Mouse (Mus musculus) forebrain, embryonic 11.5 days (tissue): ENCODE data around the gene Pip5k1b. TPM values are rescaled to one million over a fixed set of nuclear protein-coding genes. Genes with fewer than 3 reads are reported as not detected.

Experiments
- ATAC-seq: fragments of 200-750 bp; cut with Nextera tagmentation; replicated peaks from 2 replicates; pipeline ENCODE4 v1.8.0; 2017; ENCODE audit warnings: moderate TSS enrichment; ENCODE audit not compliant: low FRiP score
- DNase-seq: peaks from one replicate; pipeline ENCODE4 v3.0.0-alpha.2; 2017; ENCODE audit warnings: low spot score
- H3K27ac ChIP-seq: fragments of 300-500 bp; sonication (generic); 2 replicates; pipeline ENCODE4 v1.5.1; 2014; ENCODE audit warnings: low read depth, low read length
- H3K27me3 ChIP-seq: fragments of 300-500 bp; sonication (generic); 2 replicates; pipeline ENCODE4 v1.6.1; 2014; ENCODE audit warnings: mild to moderate bottlenecking, low read length, mixed read lengths; ENCODE audit not compliant: control insufficient read depth, insufficient read depth
- H3K36me3 ChIP-seq: fragments of 300-500 bp; sonication (generic); 2 replicates; pipeline ENCODE4 v1.6.1; 2014; ENCODE audit warnings: mild to moderate bottlenecking, low read length, moderate library complexity, mixed read lengths; ENCODE audit not compliant: control insufficient read depth, insufficient read depth
- H3K4me1 ChIP-seq: fragments of 300-500 bp; sonication (generic); replicated peaks from 2 replicates; pipeline ENCODE4 v1.6.1; 2014; ENCODE audit warnings: low read length, mixed read lengths; ENCODE audit not compliant: control insufficient read depth, insufficient read depth
- H3K4me2 ChIP-seq: fragments of 300-500 bp; sonication (generic); 2 replicates; pipeline ENCODE4 v1.6.1; 2014; ENCODE audit warnings: low read depth, mild to moderate bottlenecking, low read length, moderate library complexity, mixed read lengths; ENCODE audit not compliant: severe bottlenecking
- H3K4me3 ChIP-seq: fragments of 300-500 bp; sonication (generic); 2 replicates; pipeline ENCODE4 v1.5.1; 2014; ENCODE audit warnings: low read depth, low read length
- H3K9ac ChIP-seq: fragments of 300-500 bp; sonication (generic); 2 replicates; pipeline ENCODE4 v1.6.1; 2014; ENCODE audit warnings: low read length
- H3K9me3 ChIP-seq: fragments of 300-500 bp; sonication (generic); 2 replicates; pipeline ENCODE4 v1.6.1; 2016; ENCODE audit warnings: low read length, mixed read lengths; ENCODE audit not compliant: control insufficient read depth
- WGBS: fragments of 180-500 bp; shearing (Covaris S2); extraction: QIAGEN DNeasy Blood & Tissue Kit; methylation state at CpG from one replicate; pipeline ENCODE4 v1.1.7; 2014; 5-methylcytosine and 5-hydroxymethylcytosine counted together
- polyA plus RNA-seq: library from polyadenylated mRNA; unstranded; fragments of >200 nt; fragmentation: Nextera tagmentation; extraction: Ambion mirVana; gene quantifications from 2 replicates; pipeline ENCODE4 v1.2.1, GENCODE M21; 2014

Gene Pip5k1b
- polyA plus RNA-seq, 1 experiment from 2014 or later: 2.2 TPM

DNA sequence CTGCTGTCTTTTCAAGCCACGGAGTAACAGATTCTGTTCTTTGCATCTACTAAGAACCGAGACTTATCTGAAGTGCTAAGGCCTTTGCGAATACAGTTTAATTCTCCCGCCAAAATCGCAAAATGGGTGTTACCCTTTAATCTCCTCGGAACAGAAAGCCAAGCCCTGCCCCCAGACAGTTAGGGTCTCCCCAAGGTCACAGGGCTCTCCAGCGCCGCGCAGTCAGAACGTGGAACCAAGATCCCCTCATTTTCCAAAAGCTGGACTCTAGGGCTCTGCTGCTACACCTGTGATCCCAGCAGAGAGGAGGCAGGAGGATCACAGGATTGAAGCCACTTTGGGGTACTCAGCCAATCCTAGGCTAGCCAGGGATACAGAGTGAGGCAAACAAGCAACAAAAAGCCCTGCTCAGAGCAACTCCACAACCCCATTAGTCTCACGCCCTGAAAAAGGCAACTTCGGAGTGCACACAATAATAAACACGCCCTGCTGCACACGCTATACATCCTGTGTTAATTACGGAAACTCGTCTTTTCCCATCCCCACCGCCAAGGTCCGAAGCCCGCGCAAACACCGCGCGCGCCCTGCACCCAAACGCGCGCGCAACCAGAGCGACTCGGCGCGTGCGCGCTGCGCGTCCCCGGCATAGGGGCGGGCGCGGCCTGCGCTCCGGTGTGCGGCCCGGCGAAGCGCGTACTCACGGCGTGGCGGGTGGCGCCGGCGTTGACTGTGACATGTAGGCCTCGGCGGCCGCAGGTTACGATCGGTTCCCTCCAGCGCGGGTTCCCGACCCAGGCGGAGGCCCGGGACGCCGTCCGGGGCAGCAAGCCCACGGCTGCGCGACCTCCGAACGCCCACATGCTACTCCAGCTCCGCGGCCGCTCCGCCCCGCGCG, 275.7 kb downstream of the Pip5k1b start:
- Histone ChIP-seq H3K36me3 (no peaks in the 10 kb centered on the region; the same call in 1 of the 2 replicates), H3K27me3 (no peaks in the 10 kb centered on the region), H3K4me2 (peak overlapping the region; percentile 79), H3K27ac (peak overlapping the region; percentile 79), H3K9me3 (no peaks in the 10 kb centered on the region), H3K9ac (peak overlapping the region; percentile 81), H3K4me3 (peak overlapping the region; percentile 58), H3K4me1 (peaks cover 4% of the 10 kb centered on the region; the same call in 1 of the 2 replicates)
- ATAC-seq (peak; percentile 73), DNase-seq (peak; percentile 91)
- WGBS: under 1% methylated on average over 65 of the region's 78 CpGs

DNA sequence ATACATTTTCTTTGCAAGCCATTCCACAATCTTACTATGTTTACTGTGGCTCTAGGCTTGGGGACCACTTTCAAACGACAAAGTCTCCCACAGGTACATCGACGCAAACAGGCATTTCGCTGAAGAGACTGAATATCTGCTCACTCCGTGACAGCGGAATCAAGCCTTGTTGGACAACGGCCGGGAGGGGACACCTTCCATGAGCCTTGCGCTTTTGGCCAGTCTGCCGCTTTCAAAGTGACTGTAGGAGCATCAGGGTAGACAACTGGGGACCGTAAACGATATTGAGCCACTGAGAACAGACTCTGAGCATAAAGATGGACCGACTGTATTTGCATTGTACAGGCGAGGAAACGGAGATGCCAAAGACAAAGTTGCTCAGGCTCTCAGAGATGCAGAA, 276.8 kb downstream of the Pip5k1b start:
- DNase-seq: no peak
- Histone ChIP-seq H3K4me3 (no peak overlapping the region; the same call in 1 of the 2 replicates), H3K9ac (no peak overlapping the region; the same call in 1 of the 2 replicates), H3K4me2 (peak overlapping the region; percentile 79), H3K36me3 (no peaks in the 10 kb centered on the region; the same call in 1 of the 2 replicates), H3K27ac (no peak overlapping the region), H3K9me3 (no peaks in the 10 kb centered on the region), H3K4me1 (peaks cover 4% of the 10 kb centered on the region; the same call in 1 of the 2 replicates), H3K27me3 (no peaks in the 10 kb centered on the region)
- 91% methylated on average over 15 of the region's 15 CpGs for WGBS
- ATAC-seq: no peak

DNA sequence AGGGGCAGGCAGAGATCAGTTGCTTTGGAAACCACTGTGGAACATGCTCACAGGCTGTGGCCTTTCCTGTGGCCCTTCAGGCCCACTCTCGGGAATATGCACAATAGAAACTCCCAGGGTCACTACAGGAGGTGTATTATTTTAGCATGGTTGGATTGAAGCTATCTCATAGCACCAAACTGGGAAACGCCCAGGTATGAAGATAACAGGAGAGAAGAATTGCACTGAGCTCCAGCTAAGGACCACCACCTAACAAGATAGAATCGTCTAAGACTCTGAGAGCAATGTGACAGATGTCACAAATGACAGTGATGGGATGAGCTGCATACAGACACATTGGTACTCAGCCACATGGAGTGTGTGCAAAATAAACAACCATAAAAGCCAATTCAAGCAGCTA, 281.4 kb downstream of the Pip5k1b start:
- WGBS: 66% methylated on average over 3 of the region's 3 CpGs
- H3K4me2 ChIP-seq: no peak overlapping the region
- DNase-seq: no peak
- no peak overlapping the region for H3K27ac ChIP-seq
- no peak overlapping the region for H3K4me3 ChIP-seq
- H3K4me1 ChIP-seq: peaks cover 6% of the 10 kb centered on the region; the same call in 1 of the 2 replicates
- no peaks in the 10 kb centered on the region for H3K9me3 ChIP-seq
- ATAC-seq: no peak
- no peak overlapping the region for H3K9ac ChIP-seq
- H3K36me3 ChIP-seq: no peaks in the 10 kb centered on the region; the same call in 1 of the 2 replicates
- no peaks in the 10 kb centered on the region for H3K27me3 ChIP-seq

DNA sequence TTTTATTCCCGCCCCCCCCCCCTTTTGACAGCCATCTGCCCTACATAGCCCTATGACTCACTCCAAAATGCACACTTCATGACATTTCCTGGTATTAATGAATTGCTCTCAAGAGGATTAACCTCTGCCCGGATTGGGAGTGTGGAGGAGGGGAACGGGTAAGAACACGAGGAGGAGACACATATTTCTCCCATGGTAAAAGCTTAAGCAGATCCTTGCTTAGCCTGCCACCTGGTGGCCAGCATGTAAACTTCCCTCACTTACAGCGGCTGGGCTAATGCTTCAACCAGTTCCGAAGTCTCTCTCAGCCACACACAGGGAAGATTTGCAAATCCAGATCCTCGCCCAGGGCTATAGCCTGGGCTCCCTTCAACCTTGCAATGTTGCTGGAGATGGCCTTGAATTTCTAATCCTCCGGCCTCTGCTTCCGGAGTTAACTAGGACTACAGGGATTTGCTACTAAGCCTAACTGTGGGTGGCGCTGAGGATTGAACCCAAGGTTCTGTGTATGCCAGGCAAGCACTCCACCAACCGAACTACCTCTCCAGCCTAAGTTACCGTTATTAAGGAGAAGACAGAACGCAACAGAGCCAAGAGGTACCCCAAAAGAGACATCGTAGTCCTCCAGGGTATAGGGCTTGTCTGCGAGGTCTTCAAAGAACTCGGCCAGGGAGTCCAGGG, 283.8 kb downstream of the Pip5k1b start:
- DNase-seq (peak; percentile 91), ATAC-seq (peak; percentile 76)
- H3K4me3 ChIP-seq: no peak overlapping the region
- no peaks in the 10 kb centered on the region; the same call in 1 of the 2 replicates for H3K36me3 ChIP-seq
- peaks cover 17% of the 10 kb centered on the region for H3K4me1 ChIP-seq
- no peak overlapping the region for H3K9ac ChIP-seq
- 45% methylated on average over 16 of the region's 16 CpGs for WGBS
- H3K27ac ChIP-seq: no peak overlapping the region
- H3K4me2 ChIP-seq: peak overlapping the region; percentile 1; the same call in 1 of the 2 replicates
- H3K9me3 ChIP-seq: no peaks in the 10 kb centered on the region
- no peaks in the 10 kb centered on the region for H3K27me3 ChIP-seq

DNA sequence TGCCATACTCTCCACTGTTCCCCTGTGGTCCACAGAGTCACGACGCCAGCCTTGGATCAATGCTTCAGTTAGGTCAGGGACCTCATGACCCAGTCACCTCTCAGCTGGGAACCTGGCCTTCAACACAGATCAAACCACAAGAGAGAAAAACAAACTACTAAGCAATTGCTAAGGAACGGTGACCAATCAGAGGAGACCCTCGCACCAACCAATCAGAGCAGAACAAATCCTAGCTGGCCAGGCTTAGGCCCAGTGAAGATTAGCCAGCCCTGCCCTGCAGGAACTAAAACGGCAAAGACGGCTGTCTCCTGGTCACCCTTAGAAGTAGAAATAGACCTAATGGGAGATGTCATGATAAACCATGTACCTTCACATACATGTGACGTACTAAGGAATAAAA, 284.3 kb downstream of the Pip5k1b start:
- ATAC-seq (peak; percentile 58), DNase-seq (no peak)
- Histone ChIP-seq H3K27ac (no peak overlapping the region), H3K27me3 (no peaks in the 10 kb centered on the region), H3K4me1 (peaks cover 17% of the 10 kb centered on the region), H3K4me3 (no peak overlapping the region), H3K9ac (no peak overlapping the region), H3K36me3 (no peaks in the 10 kb centered on the region; the same call in 1 of the 2 replicates), H3K9me3 (no peaks in the 10 kb centered on the region), H3K4me2 (peak overlapping the region; percentile 1; the same call in 1 of the 2 replicates)
- 33% methylated on average over 7 of the region's 7 CpGs for WGBS

DNA sequence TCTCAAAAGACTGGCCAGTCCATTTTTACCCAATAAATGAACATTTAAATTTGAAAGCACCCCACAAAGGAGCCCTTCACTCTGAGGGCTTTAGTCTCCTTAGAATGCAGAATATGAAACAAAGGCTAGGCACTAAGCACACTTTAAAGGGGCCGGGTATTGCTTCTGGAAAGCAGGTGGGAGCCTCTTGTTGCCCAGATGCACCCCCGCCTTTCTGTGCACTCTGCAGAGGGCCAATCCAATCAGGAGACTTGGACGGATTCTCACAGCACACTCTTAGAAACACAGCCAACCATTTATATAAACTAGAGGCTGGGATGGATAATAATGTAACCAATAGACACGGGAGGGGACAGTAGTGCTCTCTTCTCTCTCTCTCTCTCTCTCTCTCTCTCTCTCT, 287.1 kb downstream of the Pip5k1b start:
- H3K36me3 ChIP-seq: no peaks in the 10 kb centered on the region; the same call in 1 of the 2 replicates
- whole genome bisulfite sequencing: 20% methylated on average over 4 of the region's 4 CpGs
- H3K9me3 ChIP-seq: no peaks in the 10 kb centered on the region
- H3K4me1 ChIP-seq: peaks cover 17% of the 10 kb centered on the region
- ATAC-seq (peak; percentile 72), DNase-seq (no peak)
- no peaks in the 10 kb centered on the region for H3K27me3 ChIP-seq
- 0 out of 2 replicates have a peak overlapping the region, but pooled peaks have one; percentile 8 for H3K4me2 ChIP-seq
- H3K9ac ChIP-seq: peak overlapping the region; percentile 29; the same call in 1 of the 2 replicates
- no peak overlapping the region for H3K4me3 ChIP-seq
- peak overlapping the region; percentile 83 for H3K27ac ChIP-seq

DNA sequence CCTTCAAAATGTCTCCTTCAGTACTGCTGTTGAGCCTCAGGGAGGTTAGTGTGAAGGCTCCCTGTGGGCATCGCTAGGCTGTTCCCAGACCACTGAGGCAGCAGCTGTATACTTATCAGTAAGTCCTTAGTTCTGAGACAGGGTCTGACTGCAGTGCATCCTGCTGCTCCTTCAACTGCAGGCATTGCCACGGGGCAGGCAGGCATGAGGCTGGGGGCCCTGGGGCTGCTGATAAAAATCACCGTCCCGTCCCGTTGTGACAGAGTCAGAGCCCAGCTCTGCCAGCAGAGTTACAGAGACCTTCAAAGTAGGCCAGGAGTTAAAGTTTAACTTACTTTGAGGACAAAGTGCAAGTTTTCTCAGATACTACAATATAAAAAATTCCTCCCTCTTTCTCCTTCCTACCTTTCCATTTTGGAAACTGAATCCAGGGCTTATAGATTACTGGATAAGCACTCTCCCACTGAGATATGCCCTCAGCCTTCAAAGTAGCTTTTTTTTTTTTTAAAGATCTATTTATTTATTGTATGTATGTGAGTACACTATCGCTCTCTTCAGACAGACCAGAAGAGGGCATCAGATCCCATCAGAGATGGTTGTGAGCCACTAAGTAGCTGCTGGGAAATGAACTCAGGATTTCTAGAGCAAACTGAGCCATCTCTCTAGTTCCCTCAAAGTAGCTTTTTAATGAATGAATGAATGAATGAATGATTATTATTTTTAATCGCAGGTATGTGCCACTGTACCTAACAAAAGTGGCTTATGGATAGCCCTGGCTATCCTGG, 289.4 kb downstream of the Pip5k1b start:
- WGBS: 92% methylated on average over 7 of the region's 7 CpGs
- Histone ChIP-seq H3K4me2 (no peak overlapping the region), H3K27ac (no peak overlapping the region; the same call in 1 of the 2 replicates), H3K4me1 (peaks cover 15% of the 10 kb centered on the region), H3K36me3 (no peaks in the 10 kb centered on the region; the same call in 1 of the 2 replicates), H3K9me3 (no peaks in the 10 kb centered on the region), H3K9ac (no peak overlapping the region), H3K27me3 (no peaks in the 10 kb centered on the region), H3K4me3 (no peak overlapping the region)
- DNase-seq (no peak), ATAC-seq (no peak)

DNA sequence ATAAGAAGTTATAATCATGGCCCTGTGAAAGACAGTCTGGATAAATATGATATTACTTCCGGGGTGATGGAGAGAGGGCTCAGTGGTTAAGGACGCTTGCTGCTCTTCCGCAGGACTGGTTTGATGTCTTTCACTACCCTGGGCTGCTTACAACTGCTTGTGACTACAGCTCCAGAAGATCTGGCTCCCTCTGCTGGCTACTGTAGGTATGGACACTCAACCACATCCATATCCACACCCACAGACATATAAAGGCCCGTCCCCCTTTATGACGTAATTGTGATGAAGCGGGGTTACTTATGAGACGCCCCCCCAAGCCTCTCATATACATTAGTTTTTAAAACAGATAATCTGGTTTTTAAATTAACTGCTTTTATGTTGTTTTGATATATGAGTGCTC, 290.7 kb downstream of the Pip5k1b start:
- Histone ChIP-seq H3K9ac (no peak overlapping the region), H3K4me2 (no peak overlapping the region), H3K4me1 (peaks cover 13% of the 10 kb centered on the region), H3K27ac (no peak overlapping the region), H3K4me3 (no peak overlapping the region), H3K27me3 (no peaks in the 10 kb centered on the region), H3K9me3 (no peaks in the 10 kb centered on the region), H3K36me3 (no peaks in the 10 kb centered on the region; the same call in 1 of the 2 replicates)
- peak; percentile 68 for ATAC-seq
- 61% methylated on average over 7 of the region's 7 CpGs for WGBS
- DNase-seq: peak; percentile 86
